Mouse (Mus musculus) ES-E14 (cell line): ENCODE measurements around the gene Tmem189.

Experiments used
- HCFC1 ChIP-seq: IDR thresholded peaks from 2 replicates; pipeline ENCODE4 v1.6.1; 2012; ENCODE audit warnings: low read length, inconsistent platforms, borderline replicate concordance; ENCODE audit not compliant: insufficient read depth
- MAFK ChIP-seq: IDR thresholded peaks from 2 replicates; pipeline ENCODE4 v1.6.1; 2014; ENCODE audit warnings: mild to moderate bottlenecking, low read depth, low read length, inconsistent platforms; ENCODE audit not compliant: insufficient read depth
- ZNF384 ChIP-seq: IDR thresholded peaks from 2 replicates; pipeline ENCODE4 v1.6.1; 2012; ENCODE audit warnings: low read depth, low read length, inconsistent platforms

- TF ChIP-seq HCFC1 (no peak), MAFK (no peak), ZNF384 (no peak)
These were observed 60.8 kb downstream of the Tmem189 start for GRCm38 (mm10) chr2:167628872-167629271.
